Mouse (Mus musculus) left cerebral cortex, postnatal 10 days (tissue): ENCODE results near the gene Fam71e2. TPM values are rescaled to one million over a fixed set of nuclear protein-coding genes. Genes with fewer than 3 reads are reported as not detected.
"Not testable (repeated sequence)": the region's sequence is repeated elsewhere in the genome, so short reads cannot be mapped to it uniquely, and the experiment has no call there.

ENCODE experiments used
- DNase-seq, 2 experiments: peaks; one replicate each; pipeline ENCODE4 v3.0.0; 2021 to 2022; ENCODE audit warnings: low spot score in 2 of 2, mixed read lengths in 1 of 2; ENCODE audit errors: extremely low spot score in 1 of 2
- intact Hi-C: fragments of 180-260 bp; cut with DNase I; formaldehyde crosslinking; loops from one replicate; pipeline ENCODE4 v1.15.1; 2025
- total RNA-seq, 2 experiments: library from RNA; stranded (reverse); gene quantifications; 2 replicates each; pipeline ENCODE4 v1.2.3; 2021

The Fam71e2 gene
- not detected for total RNA-seq

DNA sequence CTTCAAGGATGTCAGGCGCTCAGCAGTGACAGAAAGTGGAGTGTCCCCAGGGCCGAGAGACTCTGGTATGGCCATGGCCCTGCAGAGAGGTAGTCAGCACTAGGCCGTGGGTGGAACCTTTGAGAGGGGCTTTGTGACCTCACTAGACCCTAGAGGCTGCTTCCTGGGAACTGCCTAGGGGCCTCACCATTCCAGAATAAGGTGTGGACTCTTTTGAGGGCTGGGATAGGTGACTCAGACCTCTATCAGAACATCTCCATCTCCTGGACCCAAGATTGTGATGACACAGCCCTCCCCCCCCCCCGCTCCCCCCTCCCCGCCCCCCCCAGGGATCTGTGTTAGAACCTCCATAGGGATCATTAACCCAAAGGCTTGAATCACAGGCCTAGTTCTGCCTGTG is at the start of gene Fam71e2:
Fam71e2 (minus strand) TSS at position 101 of the 400 bp plus-strand sequence.
- intact Hi-C loops = no loop called here
- DNase-seq = no peak

DNA sequence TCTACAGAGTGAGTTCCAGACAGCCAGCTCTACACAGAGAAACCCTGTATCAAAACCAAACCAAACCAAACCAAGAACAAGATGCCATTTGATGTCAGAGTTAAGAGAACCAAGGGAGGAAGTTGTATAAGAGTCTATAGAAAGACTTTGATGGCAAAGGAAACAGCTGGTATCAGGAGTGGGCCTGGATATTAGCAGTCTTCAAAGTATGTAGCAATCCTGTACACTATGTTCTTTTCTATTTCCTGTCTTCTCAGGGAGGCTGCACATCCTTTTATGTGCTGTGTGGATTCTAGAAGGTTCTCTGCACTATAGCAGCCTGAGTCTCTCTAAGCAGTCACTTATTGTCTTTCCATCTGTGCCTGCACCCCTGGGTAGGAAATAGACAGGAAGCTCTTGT is 45.5 kb upstream of the Fam71e2 start:
- DNase-seq = no peak
- intact Hi-C loops = no loop called here

DNA sequence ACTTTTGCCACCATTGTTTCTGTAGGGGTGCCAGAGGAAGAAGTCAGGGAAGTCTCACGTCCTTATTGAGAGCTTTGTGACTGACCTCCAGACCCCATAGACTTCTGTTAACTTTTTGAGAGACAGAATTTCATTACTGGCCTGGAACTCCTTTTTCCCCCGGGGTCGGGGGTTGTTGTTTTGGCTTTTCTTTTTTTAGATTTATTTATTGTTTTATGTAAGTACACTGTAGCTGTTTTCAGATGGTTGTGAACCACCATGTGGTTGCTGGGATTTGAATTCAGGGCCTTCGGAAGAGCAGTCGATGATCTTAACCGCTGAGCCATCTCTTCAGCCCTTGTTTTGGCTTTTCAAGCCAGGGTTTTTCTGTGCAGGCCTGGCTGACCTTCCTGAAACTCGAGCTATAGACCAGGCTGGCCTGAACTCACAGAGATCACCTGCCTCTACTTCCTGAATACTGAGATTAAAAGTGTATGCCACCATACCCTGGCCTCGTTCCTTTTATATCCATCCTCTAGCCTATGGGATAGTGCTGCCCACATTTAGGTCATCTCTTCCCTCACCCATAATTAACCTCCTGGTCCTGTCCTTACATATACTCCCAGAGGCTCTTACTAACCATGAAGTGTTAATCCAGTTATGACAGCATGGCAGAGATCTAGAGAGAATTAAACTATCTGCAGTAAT is 42.1 kb upstream of the Fam71e2 start:
- DNase-seq = no peak
- intact Hi-C loops = no loop called here

DNA sequence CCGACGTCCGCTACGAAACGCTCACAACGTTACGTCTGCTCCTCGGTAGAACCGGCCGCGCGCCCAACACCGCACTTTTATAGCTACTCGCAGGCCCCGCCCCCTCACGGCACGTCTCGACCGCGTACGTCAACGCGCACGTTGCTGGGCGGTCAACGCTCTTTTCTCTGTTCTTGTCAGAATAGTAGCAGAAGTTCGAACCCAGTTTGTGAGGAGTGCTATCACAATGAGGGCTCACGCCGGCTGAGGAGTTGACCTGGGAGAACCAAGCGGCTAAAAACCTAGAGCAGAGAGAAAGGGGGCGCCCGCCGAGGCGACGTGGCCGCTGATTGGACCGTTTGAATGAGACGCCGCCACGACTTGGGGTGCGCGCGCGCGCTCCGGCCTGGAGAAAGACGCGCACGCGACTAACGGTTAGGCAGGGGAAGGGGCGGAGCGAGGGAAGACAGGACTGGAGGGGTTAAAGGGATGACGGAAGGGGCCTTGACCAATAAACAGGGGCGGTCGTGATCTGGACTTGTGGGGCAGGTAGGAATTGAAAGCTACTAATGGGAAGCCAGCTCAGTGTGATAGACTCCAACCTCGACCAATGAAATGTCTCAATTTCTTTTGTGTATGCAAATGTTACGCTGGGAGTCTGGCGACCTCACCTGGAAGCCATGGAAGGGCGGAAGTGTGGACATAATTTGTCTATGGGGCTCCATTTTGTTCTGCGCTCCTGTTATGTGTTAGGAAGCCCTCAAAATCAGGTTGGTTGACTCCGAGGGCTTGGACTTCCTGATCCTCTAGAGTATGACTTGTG is 41.4 kb upstream of the Fam71e2 start, which contains the start of gene Ube2s:
Ube2s (minus strand) TSS at position 288 of the 802 bp plus-strand sequence.
- intact Hi-C loops = no loop called here

DNA sequence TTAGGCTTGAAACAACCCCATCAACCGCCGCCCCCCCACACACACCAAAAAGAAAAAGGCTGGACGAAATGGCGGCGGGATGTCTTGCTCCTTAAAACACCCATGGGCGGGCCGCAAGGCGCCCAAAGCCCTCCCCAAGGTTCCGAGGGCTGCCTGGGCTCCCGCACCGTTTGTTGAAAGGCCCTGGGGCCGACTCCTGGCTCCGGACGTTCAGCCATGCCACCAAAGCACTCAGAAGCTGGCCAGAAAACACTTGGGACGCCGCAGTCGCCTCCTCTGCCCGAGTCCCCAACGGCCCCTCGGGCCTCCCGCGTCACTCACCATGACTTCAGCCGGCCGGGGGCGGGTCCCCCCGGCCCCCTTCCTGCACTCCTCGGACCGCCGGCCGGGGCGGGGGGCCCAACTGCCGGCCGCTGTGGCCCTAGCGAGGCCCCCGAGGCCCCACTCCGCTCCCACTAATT is 40.8 kb upstream of the Fam71e2 start:
- DNase-seq = peak; percentile 35 to 71
- intact Hi-C loops = no loop called here

More for the DNA sequence above, 41.4 kb upstream of the Fam71e2 start, which contains the start of gene Ube2s:
- peak; percentile 99 to 100 for DNase-seq

DNA sequence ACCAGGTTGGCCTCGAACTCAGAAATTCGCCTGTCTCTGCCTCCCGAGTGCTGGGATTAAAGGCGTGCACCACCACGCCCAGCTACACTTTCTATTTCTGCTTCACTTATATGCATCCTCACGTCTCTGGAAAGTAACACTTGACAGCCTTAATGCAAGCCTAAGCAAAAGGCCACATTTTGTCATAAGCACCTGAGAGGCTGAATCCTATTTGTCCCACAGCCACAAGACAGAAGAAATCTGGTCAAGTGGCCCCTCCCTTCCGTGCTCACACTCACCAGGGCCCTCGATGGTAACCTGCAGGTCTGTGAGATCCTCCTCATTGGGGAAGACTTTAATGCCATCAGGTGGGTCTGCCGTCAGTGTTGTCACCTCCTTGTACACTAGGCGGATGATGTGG is 40.0 kb upstream of the Fam71e2 start:
- DNase-seq, intact Hi-C loops: not testable (repeated sequence)

DNA sequence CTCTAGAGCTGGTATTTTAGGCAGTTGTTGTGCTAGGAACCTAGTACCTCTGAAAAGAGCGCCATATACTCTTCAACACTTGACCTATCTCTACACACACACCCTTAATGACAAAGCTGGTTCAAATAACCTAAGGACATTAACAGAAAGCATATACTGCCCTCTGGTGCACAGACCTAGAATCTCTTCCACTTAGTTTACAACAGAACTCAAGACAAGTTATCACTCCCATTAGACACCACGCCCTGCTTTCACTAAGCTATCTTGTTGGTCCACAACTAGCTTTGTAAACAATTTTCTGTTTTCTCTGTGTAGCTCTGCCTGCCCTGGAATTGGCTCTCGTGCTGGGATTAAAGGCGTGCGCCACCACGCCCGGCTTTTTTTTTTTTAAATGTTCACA is 35.6 kb upstream of the Fam71e2 start:
- intact Hi-C loops = no loop called here
- no peak for DNase-seq

DNA sequence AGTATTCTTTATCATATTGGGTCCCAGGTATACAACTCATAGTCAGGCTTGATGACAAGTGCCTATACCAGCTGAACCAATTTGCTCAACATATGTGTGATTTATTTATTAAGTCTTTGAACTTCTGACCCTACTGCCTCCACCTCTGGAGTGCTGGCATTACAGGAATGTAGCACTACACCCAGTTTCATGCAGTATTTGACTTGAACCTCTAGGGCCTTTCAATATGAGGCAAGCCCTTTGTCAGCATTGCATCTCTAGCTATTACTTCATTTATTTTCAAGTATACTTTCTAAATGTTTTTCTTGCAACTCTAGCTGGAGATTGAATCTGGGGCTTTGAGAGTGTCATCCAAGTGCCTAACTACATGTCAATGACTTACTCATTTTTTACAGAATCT is 31.1 kb upstream of the Fam71e2 start:
- intact Hi-C loops = no loop called here
- DNase-seq = no peak

DNA sequence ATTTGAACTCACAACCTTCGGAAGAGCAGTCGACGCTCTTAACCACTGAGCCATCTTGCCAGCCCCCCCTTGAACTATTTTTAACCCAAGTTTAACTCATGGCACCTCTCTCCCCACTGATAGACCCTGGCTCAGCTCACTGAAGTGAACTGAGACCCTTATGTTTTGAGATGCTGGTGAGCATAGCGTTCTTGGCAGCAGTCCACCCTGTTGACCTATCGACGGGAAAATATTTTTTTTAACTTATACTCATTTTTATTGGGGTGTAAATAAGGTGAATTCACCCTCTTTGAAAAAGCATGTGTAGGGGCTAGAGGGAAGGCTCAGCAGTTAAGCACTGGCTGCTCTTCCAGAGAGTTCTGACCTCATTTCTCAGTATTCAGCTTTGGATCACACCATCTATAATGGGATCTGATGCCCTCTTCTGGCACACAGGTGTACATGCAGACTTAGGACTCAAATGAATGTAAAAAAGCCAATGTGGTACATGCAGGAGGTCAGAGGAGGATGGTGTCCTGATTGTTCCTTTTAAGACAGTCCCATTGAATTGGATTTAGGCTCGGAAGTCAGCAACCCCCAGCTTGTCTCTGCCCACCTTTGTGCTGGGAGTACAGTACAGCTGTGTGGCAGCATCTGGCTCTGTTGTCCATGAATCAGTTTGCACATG is 24.8 kb upstream of the Fam71e2 start:
- peak in 1 of 2 experiments; percentile 13 for DNase-seq
- intact Hi-C loops = loop anchor here (5.0 kb wide), 1 partner anchor 239 kb away; no protein-coding TSS in a partner anchor

DNA sequence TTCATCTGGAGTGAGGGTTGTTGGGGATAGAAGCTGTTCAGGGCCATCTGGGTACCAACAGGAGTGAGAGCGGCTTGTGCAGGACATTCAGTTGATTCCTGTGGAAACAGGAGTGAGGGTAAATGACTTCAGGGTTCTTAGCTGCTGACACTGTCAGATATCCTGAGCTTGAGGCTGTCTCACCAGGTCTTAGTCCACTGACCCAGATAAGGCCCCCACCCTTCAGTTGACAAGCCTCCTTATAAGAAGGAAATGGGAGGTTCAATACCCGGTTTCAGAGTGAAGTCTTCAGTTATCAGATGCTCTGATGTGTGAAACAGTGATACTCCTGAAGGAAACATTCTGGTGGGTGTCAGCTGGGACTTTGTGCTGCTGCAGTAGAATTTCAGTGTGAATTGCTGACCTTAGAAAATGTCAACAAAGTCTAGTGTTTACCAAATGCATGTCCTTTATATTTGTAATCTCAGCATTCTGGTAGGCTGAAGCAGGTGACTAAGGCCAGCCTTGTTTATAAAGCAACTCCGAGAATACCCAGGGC is 23.6 kb upstream of the Fam71e2 start:
- intact Hi-C loops = loop anchor here (5.0 kb wide), 2 partner anchors 87 to 237 kb away; no protein-coding TSS in a partner anchor
- DNase-seq = no peak

DNA sequence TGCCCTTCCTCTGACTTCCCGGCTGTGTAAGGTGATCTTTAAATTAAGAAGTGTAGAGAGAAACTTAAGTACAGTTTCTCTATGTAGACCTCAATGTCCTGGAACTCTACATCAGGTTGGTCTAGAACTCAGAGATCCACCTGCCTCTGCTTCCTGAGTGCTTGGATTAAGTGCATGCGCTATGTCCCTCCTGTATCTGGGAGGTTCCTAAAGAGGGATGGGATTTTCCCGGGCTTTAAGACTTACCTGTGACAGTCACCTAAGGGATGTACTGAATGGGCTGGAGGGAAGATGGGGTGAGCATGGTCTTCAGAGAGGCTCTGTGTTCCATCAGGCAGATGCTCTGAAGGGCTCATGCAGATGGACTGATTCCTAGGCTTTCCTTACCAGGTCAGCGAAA is 22.6 kb upstream of the Fam71e2 start:
- intact Hi-C loops = loop anchor here (2.0 to 5.0 kb wide), 2 partner anchors 53 to 86 kb away; partner anchors contain the start of gene Kmt5c
- no peak for DNase-seq

DNA sequence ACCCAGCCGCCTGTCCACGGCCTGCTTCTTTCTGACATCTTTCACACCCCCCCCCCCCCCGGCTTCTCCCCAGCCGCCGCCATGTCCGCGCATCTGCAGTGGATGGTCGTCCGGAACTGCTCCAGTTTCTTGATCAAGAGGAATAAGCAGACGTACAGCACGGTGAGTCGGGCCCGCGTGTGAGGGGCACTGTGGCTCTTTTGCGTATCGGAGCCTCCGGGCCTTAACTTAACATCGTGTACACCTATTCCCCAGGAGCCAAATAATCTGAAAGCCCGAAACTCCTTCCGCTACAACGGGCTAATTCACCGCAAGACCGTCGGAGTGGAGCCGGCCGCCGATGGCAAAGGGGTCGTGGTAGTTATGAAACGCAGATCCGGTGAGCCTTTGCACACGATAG is 22.1 kb upstream of the Fam71e2 start:
- DNase-seq = peak in 1 of 2 experiments; percentile 42
- intact Hi-C loops = loop anchor here (2.0 to 5.0 kb wide), 2 partner anchors 52 to 86 kb away; partner anchors contain the start of gene Kmt5c

DNA sequence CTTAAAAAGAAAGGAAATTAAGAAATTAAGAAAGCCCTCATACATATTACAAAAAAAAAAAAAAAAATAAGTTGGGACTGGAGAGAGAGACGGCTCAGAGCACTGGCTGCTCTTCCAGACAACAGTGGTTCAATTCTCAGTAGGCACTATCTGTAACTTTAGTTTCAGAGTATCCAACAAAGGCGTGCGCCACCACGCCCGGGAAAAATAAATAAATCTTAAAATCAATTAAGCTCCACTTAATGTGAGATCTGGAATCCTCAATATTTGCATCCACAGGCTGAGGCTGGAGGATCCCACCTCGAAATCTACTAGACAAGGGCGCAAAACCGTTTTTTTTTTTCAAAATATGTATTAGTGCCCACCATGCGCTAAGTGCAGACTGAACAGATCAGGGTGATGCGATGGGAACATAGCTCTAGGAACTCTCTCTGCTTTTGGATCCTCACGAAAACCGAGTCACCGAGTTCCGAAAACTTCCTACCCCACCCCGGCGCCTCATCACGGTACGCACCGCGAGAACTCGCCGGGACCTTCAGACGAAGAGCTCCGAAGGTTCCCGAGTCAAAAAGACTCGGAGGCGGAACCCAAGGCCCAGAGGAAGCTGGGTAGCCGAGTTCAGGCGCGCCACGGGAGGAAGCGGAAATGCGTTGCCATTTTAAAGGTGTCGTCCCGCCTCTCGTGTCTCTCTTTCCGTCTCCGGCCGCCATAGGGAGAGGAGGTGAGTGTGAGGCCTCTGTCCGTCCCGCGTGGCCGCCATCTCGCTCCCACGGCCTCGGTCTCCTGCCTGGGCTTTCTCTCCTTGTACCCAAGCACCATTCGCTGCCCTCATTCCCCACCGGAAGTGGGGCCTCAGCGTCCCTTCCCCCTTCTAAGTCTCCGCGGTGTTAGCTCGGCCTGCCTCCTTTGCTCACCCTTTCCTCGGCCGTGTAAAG is 21.4 kb upstream of the Fam71e2 start, which contains the start of gene Rpl28:
Rpl28 (plus strand) TSS at position 597 of the 935 bp plus-strand sequence.
- peak; percentile 95 to 97 for DNase-seq
- intact Hi-C loops = loop anchor here (2.0 to 5.0 kb wide), 2 partner anchors 52 to 85 kb away; partner anchors contain the start of gene Kmt5c

DNA sequence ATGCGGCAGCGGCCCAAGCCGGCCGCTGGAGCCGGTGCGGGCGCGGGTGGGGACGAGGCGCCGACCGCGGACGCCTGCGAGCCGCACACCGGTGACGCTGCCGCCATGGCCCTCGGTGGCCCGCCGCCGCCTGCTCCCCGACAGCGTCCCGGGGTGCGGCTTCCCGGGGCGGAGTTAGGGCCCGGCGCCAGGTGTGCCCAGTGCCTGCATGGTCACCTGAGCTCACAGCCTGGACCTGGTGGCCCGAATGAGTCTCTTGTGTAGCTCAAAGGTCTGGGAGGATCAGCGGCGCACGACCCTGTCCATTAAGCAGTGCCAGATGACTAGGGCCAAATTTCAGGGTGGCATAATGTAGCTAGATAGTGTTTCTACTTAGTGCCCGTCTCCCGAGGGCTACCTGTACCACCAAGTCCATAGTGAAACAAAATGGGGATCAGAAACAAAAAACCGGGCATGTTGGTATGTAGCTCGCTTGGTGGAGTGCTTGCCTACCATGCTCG is 18.4 kb upstream of the Fam71e2 start, which contains the start of gene Tmem238:
Tmem238 (minus strand) TSS at position 221 of the 500 bp plus-strand sequence.
- peak in 1 of 2 experiments; percentile 69 for DNase-seq
- intact Hi-C loops = no loop called here

DNA sequence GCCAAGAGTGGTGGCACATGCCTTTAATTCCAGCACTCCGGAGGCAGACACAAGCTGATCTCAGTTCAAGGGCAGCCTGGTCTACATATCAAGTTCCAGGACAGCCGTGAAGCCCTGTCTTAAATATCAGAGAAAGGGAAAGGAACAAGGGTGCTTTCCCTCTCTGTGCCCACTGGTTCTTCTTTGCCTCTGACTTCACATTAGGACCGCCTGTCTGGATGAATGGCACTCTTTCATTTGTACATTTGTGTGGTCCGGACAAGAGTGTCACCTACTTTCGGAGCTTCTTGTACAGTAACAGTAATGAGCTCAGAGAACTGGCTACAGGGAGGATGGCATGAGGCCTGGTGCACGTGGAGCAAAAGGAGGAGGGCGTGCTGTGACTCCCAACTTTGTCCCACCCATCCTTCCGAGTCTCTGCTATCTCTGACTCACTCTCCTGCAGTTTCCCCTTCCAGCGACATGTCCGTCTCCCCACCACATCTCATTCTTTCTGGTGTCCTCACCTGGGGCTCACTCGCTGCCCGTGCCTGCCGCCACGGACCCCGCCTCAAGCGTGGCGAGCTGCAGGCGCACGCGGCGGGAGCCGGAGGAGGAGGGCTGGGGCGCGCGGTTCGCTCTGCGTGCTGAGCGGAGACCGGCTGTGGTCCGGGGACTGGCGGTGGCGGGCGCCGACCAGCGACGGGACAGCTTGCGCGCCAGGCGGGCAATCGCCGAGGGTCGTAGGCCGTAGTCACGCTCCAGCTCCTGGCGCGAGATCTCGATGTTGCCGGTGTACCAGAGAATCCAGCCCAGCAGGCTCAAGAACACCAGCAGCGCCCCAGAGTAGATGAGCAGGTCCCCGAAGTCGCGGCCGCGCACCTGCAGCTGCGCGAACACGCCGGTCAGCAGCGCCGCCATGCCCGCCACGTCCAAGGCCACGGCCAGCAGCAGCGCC is 17.7 kb upstream of the Fam71e2 start:
- DNase-seq = peak; percentile 22 to 83
- intact Hi-C loops = no loop called here

DNA sequence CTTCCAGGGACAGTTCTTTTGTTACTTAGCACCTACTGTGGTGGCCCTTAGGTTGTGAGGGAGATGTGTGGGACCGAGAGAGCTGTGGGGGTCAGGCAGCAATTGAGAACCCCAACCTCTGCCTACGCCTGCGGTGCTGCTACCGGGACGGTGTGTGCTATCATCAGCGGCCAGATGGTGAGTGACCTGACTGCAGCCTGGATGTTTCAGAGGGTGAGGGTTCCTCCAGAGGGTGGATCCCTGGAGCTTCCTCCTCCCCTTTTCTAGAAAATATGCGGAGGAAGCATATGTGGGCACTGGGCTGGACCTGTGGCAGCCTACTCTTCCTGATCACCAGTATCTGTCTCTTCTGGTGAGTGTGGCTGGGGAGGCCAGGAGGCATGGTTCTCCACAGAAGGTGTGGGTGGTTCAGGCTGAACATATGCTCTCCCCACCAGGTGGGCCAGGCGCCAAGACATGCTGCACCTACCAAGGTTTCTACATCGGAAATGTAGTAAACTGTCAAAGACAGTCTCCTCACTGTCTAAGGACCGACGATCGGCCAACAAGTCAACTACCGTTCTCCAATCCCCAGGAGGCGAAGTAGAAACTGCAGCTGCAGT is 12.7 kb upstream of the Fam71e2 start:
- DNase-seq = peak in 1 of 2 experiments; percentile 55
- intact Hi-C loops = no loop called here
